Mouse (Mus musculus) neural tube, embryonic 10.5 days (tissue): ENCODE data around the gene Cd53.

ENCODE experiments used
- DNase-seq: peaks from one replicate; pipeline ENCODE4 v3.0.0-alpha.2; 2017; ENCODE audit warnings: low spot score; ENCODE audit errors: extremely low spot score

Cd53 gene

GRCm38 (mm10) chr3:106789930-106790329 lies at the start of gene Cd53:
Gene Cd53 (minus strand): TSS chr3:106790149.
- DNase-seq = no peak

- no peak for DNase-seq
Measured at GRCm38 (mm10) chr3:106832107-106832506, 42.2 kb upstream of the Cd53 start.

- no peak for DNase-seq
Measured at GRCm38 (mm10) chr3:106826187-106826586, 36.2 kb upstream of the Cd53 start, which contains the start of gene Olfr266. Gene Olfr266 (minus strand): TSS chr3:106826287.

- DNase-seq = no peak
Measured at GRCm38 (mm10) chr3:106817676-106818075, 27.7 kb upstream of the Cd53 start.

- no peak for DNase-seq
Measured at GRCm38 (mm10) chr3:106808972-106809695, 19.2 kb upstream of the Cd53 start.

GRCm38 (mm10) chr3:106798079-106798478 lies 8.1 kb upstream of the Cd53 start:
- DNase-seq = no peak

- no peak for DNase-seq
Measured at GRCm38 (mm10) chr3:106788440-106788887, 1.5 kb downstream of the Cd53 start.

- no peak for DNase-seq
Measured at GRCm38 (mm10) chr3:106787972-106788371, 2.0 kb downstream of the Cd53 start.

GRCm38 (mm10) chr3:106785130-106785529 lies 4.8 kb downstream of the Cd53 start:
- no peak for DNase-seq

- DNase-seq = no peak
Measured at GRCm38 (mm10) chr3:106771834-106772233, 18.1 kb downstream of the Cd53 start.

GRCm38 (mm10) chr3:106755898-106756297 lies 34.1 kb downstream of the Cd53 start:
- DNase-seq = no peak

GRCm38 (mm10) chr3:106722028-106722945 lies 67.7 kb downstream of the Cd53 start:
- DNase-seq = peak; percentile 82

GRCm38 (mm10) chr3:106721397-106722027 lies 68.4 kb downstream of the Cd53 start:
- DNase-seq = peak; percentile 87
